Mouse (Mus musculus): Measurements from ENCODE around the gene Trit1.

Trit1 gene

DNA sequence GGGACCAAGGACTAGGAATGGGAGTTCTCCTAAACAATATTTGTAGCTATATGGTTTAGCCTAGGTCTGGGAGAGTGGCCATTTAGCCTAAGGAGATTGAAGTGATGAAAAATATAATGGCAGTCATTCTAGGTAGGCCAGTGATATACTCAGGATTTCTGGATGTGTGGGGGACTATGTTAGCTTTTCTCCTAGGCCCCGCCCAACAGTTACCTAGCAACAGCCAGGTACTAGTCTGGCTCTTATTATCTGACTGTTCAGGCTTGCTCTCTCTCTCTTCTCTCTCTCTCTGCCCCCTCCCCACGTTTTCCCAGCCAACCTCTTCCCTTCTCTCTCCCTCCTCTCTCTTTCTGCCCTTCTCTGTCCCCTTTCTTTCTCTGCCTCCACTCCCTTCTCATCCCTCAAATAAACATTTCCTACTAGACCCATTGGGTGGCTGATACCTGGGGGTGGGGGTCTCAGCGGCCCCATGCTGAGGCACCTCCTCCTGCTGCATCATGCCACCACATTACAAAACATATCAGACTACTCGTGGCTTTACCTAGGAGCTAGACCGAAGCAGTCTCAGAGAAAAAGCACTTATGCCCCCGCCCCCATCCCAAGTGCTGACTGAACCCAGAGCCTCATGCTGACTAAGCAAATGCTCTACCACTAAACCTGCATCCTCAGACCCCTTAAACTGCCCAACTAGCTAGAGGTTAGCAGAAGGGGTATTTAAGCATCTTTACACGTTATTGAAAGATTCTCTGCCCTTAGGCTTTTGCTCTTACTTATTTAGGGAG is 1.7 kb upstream of the Trit1 start:
- TF ChIP-seq GATA4 (IDR thresholded peaks at IDR 0.05; ENCODE audit: insufficient replicate concordance, low read length): no peak

- TF ChIP-seq GATA4 (IDR thresholded peaks at IDR 0.05; ENCODE audit: insufficient replicate concordance, low read length): no peak
Observed at GRCm38 (mm10) chr4:123021591-123021990, 5.2 kb downstream of the Trit1 start.

GRCm38 (mm10) chr4:123022896-123023295 is 6.5 kb downstream of the Trit1 start:
- no peak for TF ChIP-seq GATA4 (IDR thresholded peaks at IDR 0.05; ENCODE audit: insufficient replicate concordance, low read length)

DNA sequence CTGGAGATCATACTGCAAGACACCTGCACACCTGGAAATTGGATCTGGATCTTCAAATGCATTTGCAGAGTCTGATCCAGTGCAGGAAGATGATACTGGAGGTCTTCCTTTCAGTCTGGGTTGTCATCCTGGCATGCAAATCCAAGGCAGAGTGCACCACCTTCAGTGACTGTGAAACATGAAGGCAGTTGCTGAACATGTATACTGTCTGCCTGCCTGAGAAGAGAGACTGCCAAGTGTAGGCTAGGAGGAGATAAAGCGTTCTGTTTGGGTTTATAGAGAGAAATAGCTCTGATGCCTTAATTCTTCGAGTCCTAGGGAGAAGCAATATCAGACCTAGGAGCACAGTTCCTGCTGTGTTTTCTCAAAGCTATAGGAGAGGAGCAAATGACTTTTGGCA is 9.0 kb downstream of the Trit1 start:
- no peak for TF ChIP-seq GATA4 (IDR thresholded peaks at IDR 0.05; ENCODE audit: insufficient replicate concordance, low read length)

DNA sequence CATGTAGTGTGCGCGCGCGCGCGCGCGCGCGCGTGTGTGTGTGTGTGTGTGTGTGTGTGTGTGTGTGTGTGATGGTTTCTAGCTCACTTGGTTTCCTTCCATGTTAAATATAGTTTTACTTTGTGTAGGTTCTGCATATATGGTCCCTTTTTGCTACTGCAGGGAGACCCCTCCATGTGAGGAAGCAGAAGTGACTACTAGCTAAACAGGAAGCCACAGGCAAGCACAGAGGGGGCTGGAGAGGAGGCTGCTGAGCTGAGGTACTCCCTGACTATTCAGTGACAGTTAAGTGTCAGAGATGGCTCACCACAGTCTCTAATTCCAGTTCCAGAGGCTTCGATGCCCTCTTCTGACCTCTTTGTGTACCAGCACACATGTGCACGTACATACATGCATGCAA is 9.8 kb downstream of the Trit1 start:
- no peak for TF ChIP-seq GATA4 (IDR thresholded peaks at IDR 0.05; ENCODE audit: insufficient replicate concordance, low read length)

DNA sequence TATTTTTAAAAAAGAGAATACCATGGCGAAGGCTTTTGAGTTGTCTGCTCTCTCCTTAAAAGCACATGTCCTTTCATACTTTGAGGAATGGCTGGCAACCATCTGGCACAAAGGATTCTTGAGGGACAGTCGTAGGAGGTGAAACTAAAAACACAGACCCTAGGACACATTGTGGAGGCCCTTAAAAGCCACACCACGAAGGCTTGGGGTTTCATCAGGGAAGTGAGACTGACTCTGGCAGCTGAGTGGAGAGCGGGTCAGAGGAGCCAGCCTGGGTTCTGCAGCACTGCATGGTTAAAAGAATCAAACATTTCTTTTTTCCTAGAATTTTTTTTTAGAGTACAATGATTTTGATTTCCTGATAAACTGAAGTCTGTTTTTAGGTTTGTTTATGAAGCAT is 10.2 kb downstream of the Trit1 start:
- no peak for TF ChIP-seq GATA4 (IDR thresholded peaks at IDR 0.05; ENCODE audit: insufficient replicate concordance, low read length)

DNA sequence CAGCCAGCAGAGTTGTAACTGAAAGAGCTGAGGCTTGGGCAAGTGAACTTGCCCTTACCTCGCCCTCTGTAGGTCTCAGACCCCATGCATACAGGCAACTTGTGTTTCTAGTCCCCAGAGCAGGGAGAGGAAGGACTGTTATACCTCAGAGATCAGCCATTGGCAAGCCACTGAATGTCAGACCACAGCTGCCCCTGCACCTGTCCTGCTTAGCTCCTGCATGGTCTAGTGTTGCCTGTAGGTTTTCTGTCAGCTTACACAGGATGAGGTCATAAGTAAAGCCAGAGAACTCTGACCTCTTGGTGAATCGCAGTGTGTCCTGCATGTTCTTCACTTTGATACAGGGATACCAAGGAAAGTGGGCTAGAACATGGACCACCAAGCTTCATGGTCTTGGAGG is 18.4 kb downstream of the Trit1 start:
- no peak for TF ChIP-seq GATA4 (IDR thresholded peaks at IDR 0.05; ENCODE audit: insufficient replicate concordance, low read length)

DNA sequence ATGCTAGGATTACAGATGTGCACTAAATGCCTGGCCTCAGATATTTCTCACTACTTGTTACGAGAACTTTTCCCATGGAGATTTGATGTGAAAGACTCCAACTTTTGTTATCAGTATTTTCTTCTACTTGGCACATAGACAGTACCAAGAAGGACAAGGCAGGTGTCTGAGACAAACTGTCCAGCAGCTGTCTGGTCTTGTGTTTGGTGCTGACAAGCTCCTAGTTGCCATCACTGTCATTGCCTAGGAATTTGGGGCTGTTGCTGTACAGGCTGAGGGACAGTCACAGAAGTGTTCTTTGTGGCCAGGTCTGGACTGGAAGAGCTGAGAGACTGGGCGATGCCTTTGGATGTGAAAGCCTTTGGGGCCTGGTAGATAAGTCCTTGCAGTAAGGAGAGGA is 19.2 kb downstream of the Trit1 start:
- no peak for TF ChIP-seq GATA4 (IDR thresholded peaks at IDR 0.05; ENCODE audit: insufficient replicate concordance, low read length)

DNA sequence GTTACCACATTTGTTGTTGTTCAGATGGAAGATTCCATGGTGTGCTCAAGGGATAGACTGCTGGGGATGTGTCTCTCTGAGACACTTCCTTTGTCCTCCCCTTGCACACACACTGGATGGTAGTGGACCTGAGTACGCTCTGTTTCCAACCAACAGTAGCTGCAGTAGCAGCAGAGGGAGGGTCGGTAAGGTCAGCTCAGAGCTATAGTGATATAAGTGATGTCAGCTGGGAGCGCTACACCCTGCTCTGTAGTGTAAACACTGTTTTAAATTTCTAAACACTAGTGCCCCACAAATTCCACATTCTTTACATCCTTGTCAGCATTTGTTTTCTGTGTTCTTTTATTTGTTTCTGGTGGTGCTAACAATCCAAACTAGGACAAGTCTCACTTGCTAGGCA is 20.3 kb downstream of the Trit1 start:
- no peak for TF ChIP-seq GATA4 (IDR thresholded peaks at IDR 0.05; ENCODE audit: insufficient replicate concordance, low read length)

GRCm38 (mm10) chr4:123041131-123041530 is 24.7 kb downstream of the Trit1 start:
- TF ChIP-seq GATA4 (IDR thresholded peaks at IDR 0.05; ENCODE audit: insufficient replicate concordance, low read length): no peak

- TF ChIP-seq GATA4 (IDR thresholded peaks at IDR 0.05; ENCODE audit: insufficient replicate concordance, low read length): no peak
Observed at GRCm38 (mm10) chr4:123043858-123044257, 27.5 kb downstream of the Trit1 start.

DNA sequence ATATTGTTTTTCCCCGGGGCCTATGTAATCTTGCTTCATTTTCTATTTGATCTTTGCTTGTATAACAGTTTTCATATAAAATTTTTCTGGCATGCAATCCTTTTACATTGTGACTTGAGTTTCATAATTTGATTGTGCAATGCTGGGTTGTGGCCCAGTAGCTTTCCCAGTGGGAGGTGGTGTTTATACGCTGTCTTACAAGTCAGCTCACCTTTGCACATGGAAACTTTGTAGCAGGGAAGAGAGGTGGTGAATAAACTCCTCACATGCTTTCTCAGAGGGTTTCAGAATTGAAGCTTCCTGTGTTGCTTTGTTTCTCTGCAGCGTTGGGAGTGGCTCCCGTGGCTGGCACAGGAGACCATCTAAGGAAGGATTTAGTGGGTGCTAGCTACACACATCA is 28.4 kb downstream of the Trit1 start:
- no peak for TF ChIP-seq GATA4 (IDR thresholded peaks at IDR 0.05; ENCODE audit: insufficient replicate concordance, low read length)

DNA sequence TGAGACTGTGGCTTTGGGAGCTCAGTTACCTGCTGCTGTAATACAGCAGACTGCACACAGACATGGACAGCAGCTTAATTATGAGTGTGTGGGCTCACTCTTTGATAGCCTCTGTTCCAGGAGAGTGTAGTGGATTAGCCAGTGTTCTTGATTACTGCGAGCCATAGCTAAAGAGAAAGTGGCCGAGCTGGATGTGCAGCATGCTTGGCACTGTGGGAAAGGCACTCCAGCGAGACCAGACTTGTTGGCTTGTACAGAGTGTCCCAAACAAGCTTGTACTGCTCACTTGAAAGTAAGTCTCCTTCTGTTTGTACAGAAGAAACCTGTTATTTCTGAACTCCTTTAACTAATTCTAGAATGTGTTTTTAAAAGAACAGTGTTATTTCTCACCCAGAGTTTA is 29.9 kb downstream of the Trit1 start:
- no peak for TF ChIP-seq GATA4 (IDR thresholded peaks at IDR 0.05; ENCODE audit: insufficient replicate concordance, low read length)

DNA sequence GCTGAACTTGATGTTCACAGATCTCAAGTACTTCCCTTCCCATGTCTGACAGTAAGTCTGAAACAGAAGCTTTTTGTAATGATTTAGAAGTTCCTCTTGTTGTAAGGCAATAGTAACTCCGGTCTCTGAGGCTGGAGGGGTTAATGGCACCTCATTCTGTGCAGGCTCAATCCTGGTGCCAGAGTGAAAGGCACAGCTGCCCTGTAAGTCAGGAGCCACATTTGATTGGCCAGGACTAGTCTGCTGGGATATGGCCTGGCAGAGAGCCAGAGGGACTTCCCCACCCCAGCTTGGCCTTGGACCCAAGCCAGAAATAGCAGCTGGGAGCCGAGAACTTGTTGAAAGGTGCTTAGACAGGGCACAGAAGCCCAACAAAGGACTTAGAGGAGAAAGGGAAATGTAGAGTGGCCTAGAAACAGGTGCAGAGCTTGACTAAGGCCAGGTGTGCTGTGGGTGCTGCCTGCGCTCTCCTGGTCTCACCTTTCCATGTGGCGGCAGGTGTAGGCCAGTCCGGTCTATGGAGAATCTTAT is 34.3 kb downstream of the Trit1 start:
- no peak for TF ChIP-seq GATA4 (IDR thresholded peaks at IDR 0.05; ENCODE audit: insufficient replicate concordance, low read length)

- no peak for TF ChIP-seq GATA4 (IDR thresholded peaks at IDR 0.05; ENCODE audit: insufficient replicate concordance, low read length)
Observed at GRCm38 (mm10) chr4:123053179-123053578, 36.8 kb downstream of the Trit1 start.

DNA sequence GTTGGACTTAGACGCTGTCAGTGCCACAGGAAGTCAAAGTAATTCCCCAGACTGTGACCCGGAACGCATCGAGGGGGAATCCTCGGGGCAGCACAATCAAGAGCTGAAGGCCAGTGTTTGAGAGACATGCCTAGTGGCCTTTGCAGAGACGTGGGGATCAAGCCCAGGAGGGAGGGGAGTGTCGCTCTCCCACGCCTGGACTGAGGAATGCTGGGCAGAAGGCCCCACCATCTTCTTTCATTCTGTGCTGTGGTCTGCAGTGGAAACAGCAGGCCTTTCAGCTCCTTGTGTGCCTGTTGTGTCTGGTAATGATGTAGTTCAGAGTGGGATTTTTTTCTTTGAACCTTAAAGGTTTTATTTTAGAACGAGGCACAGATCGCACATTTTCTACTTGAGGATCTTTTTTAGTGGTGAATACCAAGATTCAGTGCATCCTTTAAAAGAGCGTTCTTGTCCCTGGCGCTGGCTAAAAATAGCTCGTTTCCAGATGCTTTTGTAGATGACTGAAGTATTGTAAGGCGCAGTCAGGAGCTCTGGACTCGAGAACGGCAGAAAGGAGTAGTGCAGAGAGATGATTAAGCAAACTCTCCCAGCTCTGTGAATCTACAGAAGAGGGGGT is 37.9 kb downstream of the Trit1 start:
- TF ChIP-seq GATA4 (IDR thresholded peaks at IDR 0.05; ENCODE audit: insufficient replicate concordance, low read length): no peak

Measured in liver, adult (tissue).